Mouse (Mus musculus) kidney, embryonic 14.5 days (tissue): ENCODE results near the gene Gm49383. TPM values are rescaled to one million over a fixed set of nuclear protein-coding genes. Genes with fewer than 3 reads are reported as not detected.

Source experiments
- ATAC-seq: fragments of 200-750 bp; cut with Nextera tagmentation; 2 replicates; pipeline ENCODE4 v1.8.0; 2017; ENCODE audit warnings: moderate number of reproducible peaks, mild to moderate bottlenecking, moderate TSS enrichment, moderate library complexity; ENCODE audit not compliant: low FRiP score, low TSS enrichment
- H3K27ac ChIP-seq: fragments of 300-500 bp; sonication (generic); 2 replicates; pipeline ENCODE4 v1.5.1; 2014; ENCODE audit warnings: low read depth, mild to moderate bottlenecking, low read length, moderate library complexity, mixed read lengths
- H3K27me3 ChIP-seq: fragments of 300-500 bp; sonication (generic); 2 replicates; pipeline ENCODE4 v1.6.1; 2014; ENCODE audit warnings: mild to moderate bottlenecking, low read length; ENCODE audit not compliant: control insufficient read depth, insufficient read depth
- H3K36me3 ChIP-seq: fragments of 300-500 bp; sonication (generic); 2 replicates; pipeline ENCODE4 v1.6.1; 2014; ENCODE audit warnings: low read length, mixed read lengths; ENCODE audit not compliant: control insufficient read depth, insufficient read depth
- H3K4me1 ChIP-seq: fragments of 300-500 bp; sonication (generic); 2 replicates; pipeline ENCODE4 v1.6.1; 2014; ENCODE audit warnings: low read length, mixed read lengths; ENCODE audit not compliant: control insufficient read depth, insufficient read depth
- H3K4me2 ChIP-seq: fragments of 300-500 bp; sonication (generic); replicated peaks from 2 replicates; pipeline ENCODE4 v1.6.1; 2014; ENCODE audit warnings: low read depth, mild to moderate bottlenecking, low read length
- H3K4me3 ChIP-seq: fragments of 300-500 bp; sonication (generic); 2 replicates; pipeline ENCODE4 v1.5.1; 2014; ENCODE audit warnings: mild to moderate bottlenecking, low read length
- H3K9ac ChIP-seq: fragments of 300-500 bp; sonication (generic); 2 replicates; pipeline ENCODE4 v1.6.1; 2014; ENCODE audit warnings: low read depth, mild to moderate bottlenecking, low read length, moderate library complexity
- H3K9me3 ChIP-seq: fragments of 300-500 bp; sonication (generic); 2 replicates; pipeline ENCODE4 v1.6.1; 2016; ENCODE audit warnings: low read length; ENCODE audit not compliant: control insufficient read depth
- WGBS: fragments of 180-500 bp; shearing (Covaris S2); extraction: QIAGEN DNeasy Blood & Tissue Kit; methylation state at CpG from one replicate; pipeline ENCODE4 v1.1.7; 2014; 5-methylcytosine and 5-hydroxymethylcytosine counted together
- microRNA-seq: library from miRNA; unstranded; fragments of <30 nt; microRNA quantifications from one replicate; pipeline ENCODE4, GENCODE M21; 2016
- polyA plus RNA-seq: library from polyadenylated mRNA; unstranded; fragments of >200 nt; fragmentation: Nextera tagmentation; extraction: Ambion mirVana; gene quantifications from 2 replicates; pipeline ENCODE4 v1.2.1, GENCODE M21; 2014

The Gm49383 gene
- polyA plus RNA-seq, 1 experiment from 2014 or later = 33.4 TPM

DNA sequence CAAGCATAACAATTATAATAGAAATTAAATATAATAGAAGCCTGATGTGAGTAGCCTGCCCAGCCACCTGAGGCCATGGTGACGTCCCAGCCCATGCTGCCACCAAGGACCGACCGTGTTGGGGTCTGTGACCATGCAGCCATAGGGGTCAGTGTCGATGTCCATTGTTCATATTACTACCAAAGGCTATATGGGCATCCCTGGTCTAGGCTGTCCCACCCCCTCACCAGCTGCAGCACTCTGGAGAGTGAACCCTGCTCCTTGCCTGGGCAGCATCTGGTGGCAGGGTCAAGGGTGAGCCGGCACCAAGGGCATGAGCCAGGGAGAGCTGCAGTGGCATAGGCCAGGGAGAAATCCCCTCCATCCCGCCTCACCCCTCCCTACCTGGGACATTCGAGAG, 57.1 kb downstream of the Gm49383 start:
- Histone ChIP-seq H3K4me1 (no peaks in the 10 kb centered on the region), H3K4me3 (no peak overlapping the region), H3K9ac (no peak overlapping the region), H3K27ac (no peak overlapping the region), H3K27me3 (no peaks in the 10 kb centered on the region), H3K4me2 (no peak overlapping the region), H3K9me3 (no peaks in the 10 kb centered on the region), H3K36me3 (no peaks in the 10 kb centered on the region)
- WGBS = 88% methylated on average over 7 of the region's 7 CpGs
- ATAC-seq = peak; percentile 35; the same call in 1 of the 2 replicates

DNA sequence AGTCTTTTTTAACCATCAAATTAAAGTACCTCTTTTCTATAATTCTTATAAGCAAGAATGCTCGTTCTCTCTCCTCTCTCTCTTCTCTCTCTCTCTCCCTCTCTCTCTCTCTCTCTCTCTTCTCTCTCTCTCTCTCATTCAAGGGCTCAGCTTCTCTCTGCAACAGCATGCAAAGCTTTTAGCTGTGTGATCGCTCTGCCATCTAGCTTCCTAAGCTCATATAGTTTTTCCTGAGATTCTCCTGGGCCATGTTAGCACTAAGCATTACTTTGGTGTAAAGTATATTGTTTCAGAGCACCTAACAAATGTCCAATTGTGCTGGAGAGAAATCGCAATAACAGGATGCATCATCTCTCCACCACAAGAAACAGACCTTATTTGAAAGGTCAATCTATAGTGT, 57.7 kb downstream of the Gm49383 start:
- H3K27me3 ChIP-seq = no peaks in the 10 kb centered on the region
- no peak overlapping the region for H3K9ac ChIP-seq
- WGBS = 90% methylated on average over 3 of the region's 3 CpGs
- no peaks in the 10 kb centered on the region for H3K4me1 ChIP-seq
- no peak overlapping the region for H3K4me3 ChIP-seq
- ATAC-seq = no peak
- H3K4me2 ChIP-seq = no peak overlapping the region
- H3K9me3 ChIP-seq = no peaks in the 10 kb centered on the region
- no peak overlapping the region for H3K27ac ChIP-seq
- H3K36me3 ChIP-seq = no peaks in the 10 kb centered on the region

Small RNAs within 50 kb of the gene (microRNA-seq; reads per million reads assigned to microRNA genes)
- gene Gm47287 (not detected), gene Gm47295 (not detected)

Other genes with a start within 250 kb of the Gm49383 start
- gene Rps29, start 37.9 kb downstream of the Gm49383 start, polyA plus RNA-seq = 1,793 and 2,428 TPM in 2 replicates
- gene Lrr1, start 28.3 kb downstream of the Gm49383 start, polyA plus RNA-seq = 26.3 and 33.0 TPM in 2 replicates
- gene Rpl36al, start 13.0 kb downstream of the Gm49383 start, polyA plus RNA-seq = 642 and 884 TPM in 2 replicates
- gene Mgat2, start 12.9 kb downstream of the Gm49383 start, polyA plus RNA-seq = 44.1 and 56.4 TPM in 2 replicates
- gene Dnaaf2, start 1.3 kb upstream of the Gm49383 start, polyA plus RNA-seq = 8.6 and 10.5 TPM in 2 replicates
- gene Gm49384, start 7.2 kb upstream of the Gm49383 start, polyA plus RNA-seq = 29.8 and 35.0 TPM in 2 replicates
- gene Pole2, start 31.1 kb upstream of the Gm49383 start, polyA plus RNA-seq = 32.1 and 39.0 TPM in 2 replicates
- 4.6 and 5.7 TPM in 2 replicates for gene Klhdc1, start 44.1 kb upstream of the Gm49383 start, polyA plus RNA-seq
- 161 and 174 TPM in 2 replicates for gene Klhdc2, start 99.6 kb upstream of the Gm49383 start, polyA plus RNA-seq
- gene Nemf, start 160.1 kb upstream of the Gm49383 start, polyA plus RNA-seq = 91.4 and 92.5 TPM in 2 replicates
- 59.7 and 75.0 TPM in 2 replicates for gene Arf6, start 175.0 kb upstream of the Gm49383 start, polyA plus RNA-seq
- 1.3 and 2.9 TPM in 2 replicates for gene Gm9887, start 175.4 kb upstream of the Gm49383 start, polyA plus RNA-seq